Mouse (Mus musculus) limb, embryonic 10.5 days (tissue): ENCODE results near the gene Oit3. TPM values are rescaled to one million over a fixed set of nuclear protein-coding genes. Genes with fewer than 3 reads are reported as not detected.
A peak's percentile ranks its signal among the peaks of the same experiment; 100 is the strongest.

Experiments used
- DNase-seq: peaks from one replicate; pipeline ENCODE4 v3.0.0-alpha.2; 2017; ENCODE audit warnings: low spot score
- H3K27ac ChIP-seq: fragments of 300-500 bp; sonication (generic); 2 replicates; pipeline ENCODE4 v1.5.1; 2016; ENCODE audit warnings: mild to moderate bottlenecking
- H3K27me3 ChIP-seq: fragments of 300-500 bp; sonication (generic); 2 replicates; pipeline ENCODE4 v1.6.1; 2016; ENCODE audit warnings: low read depth, mild to moderate bottlenecking; ENCODE audit not compliant: poor library complexity, severe bottlenecking
- H3K36me3 ChIP-seq: fragments of 300-500 bp; sonication (generic); 2 replicates; pipeline ENCODE4 v1.6.1; 2016; ENCODE audit warnings: mild to moderate bottlenecking, moderate library complexity
- H3K4me1 ChIP-seq: fragments of 300-500 bp; sonication (generic); 2 replicates; pipeline ENCODE4 v1.6.1; 2016
- H3K4me3 ChIP-seq: fragments of 300-500 bp; sonication (generic); 2 replicates; pipeline ENCODE4 v1.5.1; 2016; ENCODE audit warnings: mild to moderate bottlenecking, moderate library complexity
- H3K9me3 ChIP-seq: fragments of 300-500 bp; sonication (generic); replicated peaks from 2 replicates; pipeline ENCODE4 v1.6.1; 2016; ENCODE audit warnings: mild to moderate bottlenecking
- WGBS: fragments of 180-500 bp; shearing (Covaris S2); methylation state at CpG from one replicate; pipeline ENCODE4 v1.1.7; 2016; 5-methylcytosine and 5-hydroxymethylcytosine counted together
- polyA plus RNA-seq: library from polyadenylated mRNA; unstranded; fragments of >200 nt; fragmentation: Nextera tagmentation; extraction: Ambion mirVana; gene quantifications from 2 replicates; pipeline ENCODE4 v1.2.1, GENCODE M21; 2016

Gene Oit3
- polyA plus RNA-seq, 1 experiment from 2014 or later: 0.84 TPM

GRCm38 (mm10) chr10:59447546-59447945 lies 6.0 kb upstream of the Oit3 start:
- H3K9me3 ChIP-seq: no peaks in the 10 kb centered on the region
- peak overlapping the region; percentile 42; the same call in 1 of the 2 replicates for H3K27ac ChIP-seq
- no peak for DNase-seq
- no peak overlapping the region for H3K4me3 ChIP-seq
- WGBS: 80% methylated on average over 9 of the region's 9 CpGs
- no peaks in the 10 kb centered on the region for H3K27me3 ChIP-seq
- H3K4me1 ChIP-seq: peaks cover 24% of the 10 kb centered on the region
- no peaks in the 10 kb centered on the region for H3K36me3 ChIP-seq

- Histone ChIP-seq H3K36me3 (no peaks in the 10 kb centered on the region), H3K27me3 (no peaks in the 10 kb centered on the region), H3K9me3 (no peaks in the 10 kb centered on the region), H3K4me3 (no peak overlapping the region), H3K27ac (peak overlapping the region; percentile 42; the same call in 1 of the 2 replicates), H3K4me1 (peaks cover 30% of the 10 kb centered on the region)
- no peak for DNase-seq
- WGBS: 85% methylated on average over 10 of the region's 10 CpGs
Observed at GRCm38 (mm10) chr10:59446911-59447437, 5.4 kb upstream of the Oit3 start.

GRCm38 (mm10) chr10:59444635-59445034 lies 3.1 kb upstream of the Oit3 start:
- no peak for DNase-seq
- Histone ChIP-seq H3K4me3 (no peak overlapping the region), H3K27ac (no peak overlapping the region), H3K36me3 (no peaks in the 10 kb centered on the region), H3K27me3 (no peaks in the 10 kb centered on the region), H3K4me1 (peaks cover 31% of the 10 kb centered on the region), H3K9me3 (no peaks in the 10 kb centered on the region)
- 57% methylated on average over 8 of the region's 8 CpGs for WGBS

- no peak overlapping the region for H3K27ac ChIP-seq
- H3K4me3 ChIP-seq: no peak overlapping the region
- no peaks in the 10 kb centered on the region for H3K27me3 ChIP-seq
- DNase-seq: no peak
- peaks cover 36% of the 10 kb centered on the region for H3K4me1 ChIP-seq
- H3K9me3 ChIP-seq: no peaks in the 10 kb centered on the region
- 91% methylated on average over 3 of the region's 3 CpGs for WGBS
- H3K36me3 ChIP-seq: no peaks in the 10 kb centered on the region
Observed at GRCm38 (mm10) chr10:59444106-59444505, 2.5 kb upstream of the Oit3 start.

- no peaks in the 10 kb centered on the region for H3K9me3 ChIP-seq
- H3K27me3 ChIP-seq: no peaks in the 10 kb centered on the region
- H3K4me3 ChIP-seq: no peak overlapping the region
- H3K27ac ChIP-seq: no peak overlapping the region; the same call in 1 of the 2 replicates
- 14% methylated on average over 7 of the region's 7 CpGs for WGBS
- no peak for DNase-seq
- no peaks in the 10 kb centered on the region for H3K36me3 ChIP-seq
- peaks cover 37% of the 10 kb centered on the region for H3K4me1 ChIP-seq
Observed at GRCm38 (mm10) chr10:59443212-59443611, 1.6 kb upstream of the Oit3 start.

GRCm38 (mm10) chr10:59440177-59440576 lies 1.4 kb downstream of the Oit3 start:
- no peak overlapping the region for H3K27ac ChIP-seq
- 80% methylated on average over 6 of the region's 6 CpGs for WGBS

GRCm38 (mm10) chr10:59439508-59439931 lies 2.1 kb downstream of the Oit3 start:
- no peaks in the 10 kb centered on the region for H3K9me3 ChIP-seq
- no peaks in the 10 kb centered on the region for H3K27me3 ChIP-seq
- DNase-seq: no peak
- no peak overlapping the region for H3K4me3 ChIP-seq
- no peaks in the 10 kb centered on the region for H3K36me3 ChIP-seq
- 56% methylated on average over 5 of the region's 5 CpGs for WGBS
- H3K27ac ChIP-seq: no peak overlapping the region
- peaks cover 32% of the 10 kb centered on the region for H3K4me1 ChIP-seq

More at GRCm38 (mm10) chr10:59440177-59440576, 1.4 kb downstream of the Oit3 start:
- H3K4me3 ChIP-seq: no peak overlapping the region
- no peak for DNase-seq
- H3K4me1 ChIP-seq: peaks cover 37% of the 10 kb centered on the region
- no peaks in the 10 kb centered on the region for H3K9me3 ChIP-seq
- no peaks in the 10 kb centered on the region for H3K27me3 ChIP-seq
- no peaks in the 10 kb centered on the region for H3K36me3 ChIP-seq

- peaks cover 24% of the 10 kb centered on the region for H3K4me1 ChIP-seq
- DNase-seq: no peak
- H3K27me3 ChIP-seq: no peaks in the 10 kb centered on the region
- no peaks in the 10 kb centered on the region for H3K36me3 ChIP-seq
- H3K4me3 ChIP-seq: no peak overlapping the region
- no peak overlapping the region for H3K27ac ChIP-seq
- H3K9me3 ChIP-seq: no peaks in the 10 kb centered on the region
- 93% methylated on average over 12 of the region's 12 CpGs for WGBS
Observed at GRCm38 (mm10) chr10:59438651-59439050, 2.9 kb downstream of the Oit3 start.

- DNase-seq: no peak
- 95% methylated on average over 18 of the region's 18 CpGs for WGBS
- H3K9me3 ChIP-seq: no peaks in the 10 kb centered on the region
Observed at GRCm38 (mm10) chr10:59435746-59436145, 5.8 kb downstream of the Oit3 start.

GRCm38 (mm10) chr10:59430701-59431218 lies 10.8 kb downstream of the Oit3 start:
- WGBS: 73% methylated on average over 6 of the region's 6 CpGs
- no peak overlapping the region for H3K4me3 ChIP-seq
- H3K4me1 ChIP-seq: 0 out of 2 replicates have a peak, but pooled peaks cover 2% of the 10 kb centered on the region
- no peak overlapping the region for H3K27ac ChIP-seq
- H3K9me3 ChIP-seq: no peaks in the 10 kb centered on the region
- no peaks in the 10 kb centered on the region for H3K36me3 ChIP-seq
- no peak for DNase-seq
- H3K27me3 ChIP-seq: no peaks in the 10 kb centered on the region

More at GRCm38 (mm10) chr10:59435746-59436145, 5.8 kb downstream of the Oit3 start:
- Histone ChIP-seq H3K27ac (no peak overlapping the region), H3K27me3 (no peaks in the 10 kb centered on the region), H3K4me1 (peaks cover 7% of the 10 kb centered on the region), H3K4me3 (no peak overlapping the region), H3K36me3 (no peaks in the 10 kb centered on the region)

GRCm38 (mm10) chr10:59429448-59430135 lies 12.0 kb downstream of the Oit3 start:
- no peaks in the 10 kb centered on the region for H3K9me3 ChIP-seq
- WGBS: 88% methylated on average over 16 of the region's 16 CpGs
- H3K4me3 ChIP-seq: no peak overlapping the region
- no peaks in the 10 kb centered on the region for H3K36me3 ChIP-seq
- no peaks in the 10 kb centered on the region for H3K27me3 ChIP-seq
- H3K27ac ChIP-seq: no peak overlapping the region
- no peak for DNase-seq
- H3K4me1 ChIP-seq: 0 out of 2 replicates have a peak, but pooled peaks cover 2% of the 10 kb centered on the region

GRCm38 (mm10) chr10:59426371-59426770 lies 15.2 kb downstream of the Oit3 start:
- Histone ChIP-seq H3K4me1 (peaks cover 12% of the 10 kb centered on the region; the same call in 1 of the 2 replicates), H3K36me3 (no peaks in the 10 kb centered on the region), H3K4me3 (no peak overlapping the region), H3K9me3 (no peaks in the 10 kb centered on the region), H3K27me3 (no peaks in the 10 kb centered on the region), H3K27ac (no peak overlapping the region)
- 80% methylated on average over 4 of the region's 4 CpGs for WGBS
- DNase-seq: no peak

GRCm38 (mm10) chr10:59425369-59425768 lies 16.2 kb downstream of the Oit3 start:
- 93% methylated on average over 7 of the region's 7 CpGs for WGBS
- H3K27ac ChIP-seq: no peak overlapping the region

More at GRCm38 (mm10) chr10:59425369-59425768, 16.2 kb downstream of the Oit3 start:
- no peaks in the 10 kb centered on the region for H3K27me3 ChIP-seq
- no peaks in the 10 kb centered on the region for H3K36me3 ChIP-seq
- DNase-seq: no peak
- H3K4me1 ChIP-seq: peaks cover 10% of the 10 kb centered on the region; the same call in 1 of the 2 replicates
- no peaks in the 10 kb centered on the region for H3K9me3 ChIP-seq
- H3K4me3 ChIP-seq: no peak overlapping the region
